Mouse (Mus musculus): ENCODE measurements around the gene Csad.

DNA sequence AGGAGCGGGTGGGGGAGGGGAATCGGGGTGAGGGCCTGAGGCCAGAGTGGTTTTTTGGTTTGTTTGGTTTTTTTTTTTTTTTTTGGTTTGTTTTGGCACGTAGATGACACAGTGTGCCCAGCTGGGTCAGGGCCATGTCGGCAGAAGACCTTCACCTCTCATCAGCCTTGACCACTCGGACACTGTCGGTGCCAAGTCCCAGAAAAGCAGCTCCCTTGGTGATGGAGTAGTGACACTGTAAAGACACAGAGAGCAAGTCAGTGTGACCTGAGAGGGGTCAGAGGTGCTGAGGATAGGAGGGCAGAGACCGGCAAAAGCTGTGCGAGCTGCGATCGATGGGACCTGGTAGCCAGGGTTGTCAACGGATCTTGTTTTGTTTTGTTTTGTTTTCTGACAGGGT lies 18.3 kb downstream of the Csad start:
- no peak for TF ChIP-seq CTCF (IDR thresholded peaks at IDR 0.05; ENCODE audit: extremely low read depth, insufficient read length, insufficient replicate concordance, low read depth, low read length)
- no peak for TF ChIP-seq POLR2A (IDR thresholded peaks at IDR 0.05; ENCODE audit: low read depth, low read length)

Data from small intestine, adult 2 months (tissue).